Mouse (Mus musculus) lung, embryonic 14.5 days (tissue): ENCODE measurements around the gene Dcpp2. TPM values are rescaled to one million over a fixed set of nuclear protein-coding genes. Genes with fewer than 3 reads are reported as not detected.
"Not testable (repeated sequence)": the region's sequence is repeated elsewhere in the genome, so short reads cannot be mapped to it uniquely, and the experiment has no call there.

ENCODE experiments used
- ATAC-seq: fragments of 200-750 bp; cut with Nextera tagmentation; 2 replicates; pipeline ENCODE4 v1.8.0; 2017; ENCODE audit warnings: mild to moderate bottlenecking, moderate TSS enrichment, moderate library complexity; ENCODE audit not compliant: insufficient read depth
- DNase-seq: peaks from one replicate; pipeline ENCODE4 v3.0.0-alpha.2; 2015
- H3K27ac ChIP-seq: fragments of 300-500 bp; sonication (generic); 2 replicates; pipeline ENCODE4 v1.5.1; 2014; ENCODE audit warnings: low read depth, mild to moderate bottlenecking, moderate library complexity
- H3K27me3 ChIP-seq: fragments of 300-500 bp; sonication (generic); 2 replicates; pipeline ENCODE4 v1.6.1; 2014; ENCODE audit warnings: low read length, control low read depth; ENCODE audit not compliant: insufficient read depth
- H3K36me3 ChIP-seq: fragments of 300-500 bp; sonication (generic); 2 replicates; pipeline ENCODE4 v1.6.1; 2014; ENCODE audit warnings: control low read depth; ENCODE audit not compliant: insufficient read depth
- H3K4me1 ChIP-seq: fragments of 300-500 bp; sonication (generic); 2 replicates; pipeline ENCODE4 v1.6.1; 2014; ENCODE audit warnings: antibody characterized with exemption, control low read depth; ENCODE audit not compliant: insufficient read depth
- H3K4me2 ChIP-seq: fragments of 300-500 bp; sonication (generic); 2 replicates; pipeline ENCODE4 v1.6.1; 2014; ENCODE audit warnings: mild to moderate bottlenecking
- H3K4me3 ChIP-seq: fragments of 300-500 bp; sonication (generic); 2 replicates; pipeline ENCODE4 v1.5.1; 2014; ENCODE audit warnings: low read depth, low read length
- H3K9ac ChIP-seq: fragments of 300-500 bp; sonication (generic); 2 replicates; pipeline ENCODE4 v1.6.1; 2014
- H3K9me3 ChIP-seq: fragments of 300-500 bp; sonication (generic); 2 replicates; pipeline ENCODE4 v1.6.1; 2016; ENCODE audit warnings: low read depth, low read length, control low read depth
- CTCF ChIP-seq: IDR thresholded peaks from 2 replicates; pipeline ENCODE4 v1.5.1; 2016; ENCODE audit warnings: antibody characterized with exemption, low read depth
- WGBS: fragments of 180-500 bp; shearing (Covaris S2); extraction: QIAGEN DNeasy Blood & Tissue Kit; methylation state at CpG from one replicate; pipeline ENCODE4 v1.1.7; 2014; 5-methylcytosine and 5-hydroxymethylcytosine counted together
- polyA plus RNA-seq: library from polyadenylated mRNA; unstranded; fragments of >200 nt; fragmentation: Nextera tagmentation; extraction: Ambion mirVana; gene quantifications from 2 replicates; pipeline ENCODE4 v1.2.1, GENCODE M21; 2014

Dcpp2 gene
- polyA plus RNA-seq, 1 experiment from 2014 or later = not detected

DNA sequence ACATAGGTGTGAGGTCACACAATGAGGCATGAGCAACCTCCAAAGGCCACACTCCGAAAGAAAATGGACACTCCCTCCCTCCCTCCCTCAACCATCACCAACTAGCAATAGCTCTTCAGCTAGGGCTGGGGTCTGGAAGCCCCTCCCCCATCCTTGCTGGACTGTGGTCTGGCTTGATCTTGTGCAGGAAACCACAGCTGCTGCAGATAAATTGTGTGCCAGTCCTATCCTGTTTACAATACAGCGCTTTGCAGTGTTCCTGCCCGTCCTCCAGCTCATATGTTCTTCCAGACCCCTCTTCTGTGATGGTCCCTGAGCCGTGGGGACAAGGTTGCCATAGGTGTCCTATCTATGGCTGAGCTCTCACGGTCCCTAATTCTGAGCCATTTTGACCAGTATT is 50.5 kb downstream of the Dcpp2 start:
- H3K9ac ChIP-seq = no peak overlapping the region
- DNase-seq = peak; percentile 44

DNA sequence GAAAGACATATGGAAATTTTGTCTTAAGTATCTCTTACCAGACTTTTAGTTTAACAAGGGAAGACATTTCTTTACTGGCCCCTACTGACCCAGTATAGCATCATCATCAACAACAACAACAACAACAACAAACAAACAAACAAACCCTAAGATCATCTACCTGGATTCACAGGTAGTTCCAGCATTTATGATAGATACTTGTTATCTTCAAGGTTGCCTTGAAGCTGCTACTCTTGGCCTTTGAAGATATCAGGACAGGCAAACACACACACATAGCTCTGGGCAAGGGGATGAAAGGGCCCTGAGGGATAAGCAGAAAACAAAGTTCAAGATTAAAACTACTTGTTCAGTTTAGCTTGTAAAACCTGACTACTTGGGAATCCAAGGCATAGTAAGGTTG is 60.7 kb downstream of the Dcpp2 start, which contains the start of gene Sbp:
Gene Sbp, plus strand, starts transcription at position 301 of the 400 bp plus-strand sequence.
- no peak within 1 kb of the TSS for H3K4me3 ChIP-seq
- TF ChIP-seq CTCF = no peak
- no peak for ATAC-seq
- no peak within 1 kb of the TSS for H3K9ac ChIP-seq
- H3K36me3 ChIP-seq = no peaks in the 10 kb centered on the region
- H3K27me3 ChIP-seq = no peaks in the 10 kb centered on the region
- no peak within 1 kb of the TSS for H3K4me2 ChIP-seq
- H3K4me1 ChIP-seq = no peaks in the 10 kb centered on the region
- no peaks in the 10 kb centered on the region for H3K9me3 ChIP-seq
- no peak within 1 kb of the TSS for H3K27ac ChIP-seq
- DNase-seq = no peak

More for the DNA sequence above, 50.5 kb downstream of the Dcpp2 start:
- 44% methylated on average over 5 of the region's 5 CpGs for WGBS
- TF ChIP-seq CTCF = no peak
- Histone ChIP-seq H3K4me1 (no peaks in the 10 kb centered on the region), H3K4me3 (no peak overlapping the region), H3K27ac (no peak overlapping the region), H3K4me2 (no peak overlapping the region), H3K27me3 (no peaks in the 10 kb centered on the region), H3K36me3 (no peaks in the 10 kb centered on the region), H3K9me3 (no peaks in the 10 kb centered on the region)
- no peak for ATAC-seq

DNA sequence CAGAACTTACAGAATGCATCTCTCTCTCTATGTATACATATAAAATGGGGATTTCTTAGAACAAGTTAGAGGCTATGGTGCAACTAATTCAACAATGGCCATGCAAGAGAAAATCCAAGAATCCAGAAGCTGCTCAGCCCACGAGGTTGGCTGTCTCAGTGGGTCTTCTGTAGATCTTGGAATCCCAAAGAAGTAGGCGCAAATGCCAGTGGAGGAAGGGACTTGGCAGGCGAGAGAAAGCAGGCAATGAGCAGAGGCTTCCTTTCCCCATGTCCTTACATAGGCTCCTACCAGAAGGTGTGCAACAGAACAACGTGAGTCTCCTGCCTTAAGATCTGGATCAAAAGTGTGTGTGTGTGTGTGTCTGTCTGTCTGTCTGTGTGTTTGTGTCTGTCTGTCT is 66.8 kb downstream of the Dcpp2 start:
- not testable (repeated sequence) for H3K9me3 ChIP-seq, ATAC-seq
- 77% methylated on average over 4 of the region's 4 CpGs for WGBS

DNA sequence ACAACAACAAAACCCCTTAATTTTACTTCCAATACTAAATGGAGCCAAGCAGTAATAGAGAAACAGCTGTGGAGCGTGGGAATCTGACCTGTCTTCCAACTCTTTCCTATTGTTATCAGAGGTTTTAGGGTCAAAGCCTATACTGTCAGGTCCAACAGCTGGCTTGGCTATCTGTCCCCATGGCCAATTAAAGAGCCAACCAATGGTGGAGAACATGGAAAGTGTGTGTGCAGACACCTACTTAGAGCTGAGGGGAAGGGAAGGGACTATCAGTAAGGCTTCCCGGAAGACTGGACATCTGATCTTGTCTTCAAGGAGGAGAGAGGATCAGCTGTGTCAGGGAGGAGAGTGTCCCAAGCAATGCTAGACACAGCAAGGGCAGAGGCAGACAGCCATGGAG is 68.4 kb downstream of the Dcpp2 start:
- TF ChIP-seq CTCF = no peak
- Histone ChIP-seq H3K27me3 (no peaks in the 10 kb centered on the region), H3K4me1 (no peaks in the 10 kb centered on the region), H3K4me2 (no peak overlapping the region), H3K27ac (no peak overlapping the region), H3K9me3 (no peaks in the 10 kb centered on the region), H3K9ac (no peak overlapping the region), H3K36me3 (no peaks in the 10 kb centered on the region), H3K4me3 (no peak overlapping the region)
- ATAC-seq (no peak), DNase-seq (no peak)
- WGBS = 68% methylated on average over 2 of the region's 2 CpGs

More for the DNA sequence above, 66.8 kb downstream of the Dcpp2 start:
- not testable (repeated sequence) for H3K27me3 ChIP-seq, H3K4me3 ChIP-seq, H3K4me1 ChIP-seq, DNase-seq, H3K9ac ChIP-seq, H3K36me3 ChIP-seq, H3K4me2 ChIP-seq, H3K27ac ChIP-seq

Other genes starting within 250 kb of the Dcpp2 start
- 0.31 and 0.86 TPM in 2 replicates for gene Mmp25, start 235.6 kb upstream of the Dcpp2 start, polyA plus RNA-seq
- gene Bicdl2, start 220.4 kb upstream of the Dcpp2 start, polyA plus RNA-seq = 1.3 and 1.9 TPM in 2 replicates
- 63.8 and 71.1 TPM in 2 replicates for gene Hcfc1r1, start 207.3 kb upstream of the Dcpp2 start, polyA plus RNA-seq
- 47.4 and 49.6 TPM in 2 replicates for gene Thoc6, start 207.0 kb upstream of the Dcpp2 start, polyA plus RNA-seq
- gene Tnfrsf12a, start 203.4 kb upstream of the Dcpp2 start, polyA plus RNA-seq = 21.6 and 24.0 TPM in 2 replicates
- 207 and 219 TPM in 2 replicates for gene Cldn6, start 201.6 kb upstream of the Dcpp2 start, polyA plus RNA-seq
- gene Cldn9, start 196.9 kb upstream of the Dcpp2 start, polyA plus RNA-seq = 5.1 and 6.2 TPM in 2 replicates
- gene 1520401A03Rik, start 158.1 kb upstream of the Dcpp2 start, polyA plus RNA-seq = 0.17 TPM in 1 of 2 replicates, not detected in the other
- 68.4 and 79.0 TPM in 2 replicates for gene Pkmyt1, start 154.5 kb upstream of the Dcpp2 start, polyA plus RNA-seq
- 35.8 TPM in 2 replicates for gene Paqr4, start 140.0 kb upstream of the Dcpp2 start, polyA plus RNA-seq
- gene Kremen2, start 135.0 kb upstream of the Dcpp2 start, polyA plus RNA-seq = not detected in 2 replicates
- 64.9 and 73.4 TPM in 2 replicates for gene Flywch1, start 109.3 kb upstream of the Dcpp2 start, polyA plus RNA-seq
- 28.4 and 29.3 TPM in 2 replicates for gene Flywch2, start 94.8 kb upstream of the Dcpp2 start, polyA plus RNA-seq
- 429 and 491 TPM in 2 replicates for gene Srrm2, start 90.3 kb upstream of the Dcpp2 start, polyA plus RNA-seq
- 1,057 and 1,075 TPM in 2 replicates for gene Elob, start 51.7 kb upstream of the Dcpp2 start, polyA plus RNA-seq
- gene Prss33, start 44.8 kb upstream of the Dcpp2 start, polyA plus RNA-seq = not detected in 2 replicates
- not detected in 2 replicates for gene Prss32, start 37.0 kb upstream of the Dcpp2 start, polyA plus RNA-seq
- gene Prss41, start 36.7 kb upstream of the Dcpp2 start, polyA plus RNA-seq = 1.0 and 1.4 TPM in 2 replicates
- not detected in 2 replicates for gene Prss21, start 12.8 kb upstream of the Dcpp2 start, polyA plus RNA-seq
- gene Dcpp1, start within 50 bp of the Dcpp2 start, polyA plus RNA-seq = 1.0 TPM in 1 of 2 replicates, not detected in the other
- gene Dcpp3, start 36.6 kb downstream of the Dcpp2 start, polyA plus RNA-seq = 2.2 TPM in 2 replicates
- gene Sbp, start 60.8 kb downstream of the Dcpp2 start, polyA plus RNA-seq = not detected in 2 replicates
- not detected in 2 replicates for gene Sbpl, start 74.4 kb downstream of the Dcpp2 start, polyA plus RNA-seq
- gene Prss30, start 99.7 kb downstream of the Dcpp2 start, polyA plus RNA-seq = 0.20 TPM in 1 of 2 replicates, not detected in the other
- 2.1 TPM in 2 replicates for gene Prss22, start 117.2 kb downstream of the Dcpp2 start, polyA plus RNA-seq
- 0.20 and 0.24 TPM in 2 replicates for gene Prss27, start 157.3 kb downstream of the Dcpp2 start, polyA plus RNA-seq
- 64.4 and 69.6 TPM in 2 replicates for gene Kctd5, start 192.6 kb downstream of the Dcpp2 start, polyA plus RNA-seq